Mouse (Mus musculus) activated CD4-positive, CD25-positive, alpha-beta regulatory T cell, adult 4 months (primary cell): ENCODE data around the gene Prr19. TPM values are rescaled to one million over a fixed set of nuclear protein-coding genes. Genes with fewer than 3 reads are reported as not detected.
A peak's percentile ranks its signal among the peaks of the same experiment; 100 is the strongest.
"Not testable (repeated sequence)": the region's sequence is repeated elsewhere in the genome, so short reads cannot be mapped to it uniquely, and the experiment has no call there.

Experiments used
- ATAC-seq: one replicate; pipeline ENCODE4 v1.8.0; 2017
- polyA plus RNA-seq, 2 experiments: library from polyadenylated mRNA; unstranded; fragments of 100-300 nt; shearing (Covaris generic); gene quantifications; one replicate each; pipeline ENCODE4 v1.2.1; 2017

Prr19 gene
- polyA plus RNA-seq, result not detected

GRCm38 (mm10) chr7:25301063-25301462 is at the start of gene Prr19:
Prr19 (plus strand) TSS chr7:25301411.
- ATAC-seq, result no peak

DNA sequence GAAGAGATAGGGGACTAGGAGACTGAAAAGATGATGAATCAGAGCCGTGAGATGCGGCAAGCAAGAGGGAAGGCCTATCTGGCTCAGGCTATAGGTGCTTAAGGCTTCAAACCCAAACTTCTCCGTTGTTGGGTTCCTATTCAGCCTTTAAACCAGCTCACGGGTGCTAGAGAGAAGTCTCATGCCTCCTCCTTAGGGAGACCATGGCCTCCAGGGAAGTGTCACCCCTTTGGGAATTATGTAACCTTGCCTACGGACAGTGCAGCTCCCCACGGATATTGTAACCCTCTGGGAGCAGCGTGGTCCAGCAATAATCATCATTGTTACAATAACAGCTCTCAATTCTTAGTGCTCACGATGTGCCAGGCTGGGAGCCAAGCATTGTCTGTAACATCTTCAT is 49.4 kb upstream of the Prr19 start:
- ATAC-seq, result no peak

- ATAC-seq, result no peak
Measured at GRCm38 (mm10) chr7:25261896-25262295, 39.3 kb upstream of the Prr19 start.

DNA sequence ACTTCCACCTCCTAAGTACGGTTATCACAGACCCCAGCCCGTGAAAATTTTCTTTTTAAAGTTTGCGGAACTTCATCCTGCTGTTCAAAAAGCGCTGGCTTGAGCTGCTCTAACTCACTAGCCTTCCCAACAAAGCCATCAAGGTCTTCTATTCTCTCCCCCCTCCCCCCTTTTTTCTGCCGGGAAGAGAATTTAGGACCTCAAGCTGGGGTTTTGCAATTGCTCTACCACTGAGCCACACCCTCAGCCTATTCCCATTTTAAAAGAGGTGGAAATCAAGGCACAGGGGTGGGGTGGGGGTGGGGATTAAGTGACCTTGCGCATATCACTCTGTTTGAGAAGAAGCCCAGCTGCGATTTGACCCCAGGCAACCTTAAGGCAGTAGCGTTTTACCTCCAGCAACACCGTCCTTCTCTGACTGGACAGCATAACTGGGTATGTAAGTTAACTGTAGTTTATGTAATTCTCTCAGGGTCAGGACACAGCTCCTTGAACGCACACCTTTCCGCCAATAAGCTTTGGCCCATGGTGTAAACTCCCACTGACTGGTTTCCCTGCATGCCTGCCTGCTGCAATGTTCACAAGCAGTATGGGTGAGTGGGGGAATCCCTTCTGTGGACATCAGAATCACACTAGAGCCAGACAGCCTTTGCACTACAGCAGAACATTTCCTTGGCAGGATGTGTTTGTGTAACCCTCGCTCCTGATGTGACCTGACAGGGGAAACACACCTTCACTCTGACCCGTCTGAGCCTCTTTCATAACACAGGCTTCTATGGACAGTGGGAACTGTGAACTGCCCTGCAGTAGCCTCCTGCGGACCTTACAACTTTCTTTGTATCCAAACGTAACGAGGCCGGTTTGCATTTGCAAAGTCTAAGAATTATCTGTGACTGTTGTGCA is 37.0 kb upstream of the Prr19 start:
- no peak for ATAC-seq

GRCm38 (mm10) chr7:25265743-25266142 is 35.5 kb upstream of the Prr19 start:
- not testable (repeated sequence) for ATAC-seq

GRCm38 (mm10) chr7:25266180-25266962 is 34.8 kb upstream of the Prr19 start:
- ATAC-seq, result no peak

DNA sequence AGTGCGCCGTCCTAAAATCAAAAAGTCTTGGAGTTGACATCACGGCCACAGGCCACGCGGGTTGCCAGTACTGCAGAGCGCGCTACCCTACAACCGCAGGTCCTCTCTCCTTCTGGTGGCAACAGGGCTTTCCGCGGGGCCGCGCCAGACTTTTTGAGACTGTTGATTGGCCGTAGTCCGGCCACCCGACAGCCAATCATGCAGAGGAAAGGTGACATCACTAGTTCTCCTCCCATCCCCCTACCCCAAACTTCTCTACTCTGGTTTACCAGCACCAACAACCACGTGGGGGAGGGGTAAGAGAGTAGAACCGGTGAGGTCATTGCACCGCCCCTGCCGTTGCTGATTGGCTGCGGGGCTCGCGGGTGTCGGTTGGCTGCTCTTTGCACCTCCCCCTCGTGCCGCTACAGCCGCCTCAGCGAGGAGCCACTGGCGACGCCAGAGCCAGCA is 33.9 kb upstream of the Prr19 start, which contains the start of gene Cic:
Cic (plus strand) TSS at position 404 of the 450 bp plus-strand sequence.
- peak; percentile 64 for ATAC-seq

DNA sequence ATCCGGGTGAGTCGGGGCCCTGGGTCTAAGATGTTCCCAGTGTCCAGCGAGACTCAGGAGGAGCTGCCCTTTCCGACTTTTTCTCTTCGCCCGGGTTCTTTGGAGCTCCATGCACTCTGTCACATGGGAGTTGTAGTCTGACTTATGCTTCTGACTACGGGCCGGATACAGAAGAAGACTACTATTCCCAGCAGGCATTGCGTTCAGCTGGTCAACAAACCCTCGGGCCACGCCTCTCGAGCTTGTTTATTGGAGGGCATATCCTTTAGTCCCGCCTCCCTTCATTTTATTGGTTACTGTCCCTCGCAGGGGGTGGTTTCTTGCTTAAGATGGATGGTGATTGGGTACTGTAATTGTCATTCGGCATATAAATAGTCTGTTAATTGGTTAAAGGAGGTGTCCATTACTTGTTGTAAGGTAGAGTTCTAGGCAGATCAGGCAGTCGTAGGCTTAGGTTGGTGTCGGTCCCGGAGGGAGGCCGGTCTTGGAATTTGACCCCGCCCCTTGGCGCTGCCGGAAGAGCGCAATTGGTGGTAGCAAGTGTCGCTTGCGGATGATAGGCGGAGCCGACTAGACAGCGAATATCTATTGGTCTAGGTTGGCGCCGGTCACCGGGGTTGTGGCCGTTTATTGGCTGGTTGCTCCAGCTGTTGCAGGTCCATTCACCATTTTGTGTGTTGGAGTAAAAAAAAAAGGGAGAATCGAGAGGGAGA is 33.3 kb upstream of the Prr19 start:
- ATAC-seq, result peak; percentile 79

- no peak for ATAC-seq
Measured at GRCm38 (mm10) chr7:25268588-25268987, 32.6 kb upstream of the Prr19 start.

GRCm38 (mm10) chr7:25269029-25269428 is 32.2 kb upstream of the Prr19 start:
- no peak for ATAC-seq

DNA sequence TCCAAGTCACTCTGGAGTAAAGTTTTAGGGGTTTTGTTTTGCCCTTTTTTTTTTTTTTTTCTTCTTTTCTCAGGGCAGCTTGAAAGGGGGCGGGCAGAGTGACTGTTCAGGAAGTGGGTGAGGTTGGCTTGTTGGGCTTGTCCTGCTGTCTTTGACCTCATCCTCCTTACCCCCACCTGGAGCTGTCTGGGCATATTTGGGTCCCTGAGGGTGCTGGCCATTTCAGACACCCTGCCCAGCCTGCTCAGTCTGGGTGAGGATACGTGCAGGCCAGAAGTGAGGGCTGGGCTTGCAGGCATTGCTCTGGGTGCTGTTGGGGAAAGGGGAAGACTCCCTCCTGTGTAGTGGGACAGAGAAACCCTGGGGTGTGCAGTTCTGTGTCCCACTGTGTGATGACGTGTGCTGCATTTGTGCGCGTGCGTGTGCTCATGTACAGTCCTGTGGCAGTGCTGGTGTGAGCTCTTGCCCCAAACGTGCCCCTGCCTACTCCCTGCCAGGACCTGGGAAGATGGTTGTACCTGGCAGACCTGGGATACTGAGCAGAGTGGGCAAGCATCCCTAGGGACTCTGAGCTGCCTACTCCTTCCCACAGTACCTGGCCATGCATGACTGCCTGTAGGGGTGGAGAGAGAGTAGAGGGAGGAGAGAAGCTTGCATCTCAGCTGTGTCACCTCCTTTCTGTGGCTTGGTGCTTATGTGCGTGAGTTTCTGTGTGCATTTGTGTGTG is 31.5 kb upstream of the Prr19 start:
- ATAC-seq, result no peak

- no peak for ATAC-seq
Measured at GRCm38 (mm10) chr7:25270652-25271633, 30.3 kb upstream of the Prr19 start.

DNA sequence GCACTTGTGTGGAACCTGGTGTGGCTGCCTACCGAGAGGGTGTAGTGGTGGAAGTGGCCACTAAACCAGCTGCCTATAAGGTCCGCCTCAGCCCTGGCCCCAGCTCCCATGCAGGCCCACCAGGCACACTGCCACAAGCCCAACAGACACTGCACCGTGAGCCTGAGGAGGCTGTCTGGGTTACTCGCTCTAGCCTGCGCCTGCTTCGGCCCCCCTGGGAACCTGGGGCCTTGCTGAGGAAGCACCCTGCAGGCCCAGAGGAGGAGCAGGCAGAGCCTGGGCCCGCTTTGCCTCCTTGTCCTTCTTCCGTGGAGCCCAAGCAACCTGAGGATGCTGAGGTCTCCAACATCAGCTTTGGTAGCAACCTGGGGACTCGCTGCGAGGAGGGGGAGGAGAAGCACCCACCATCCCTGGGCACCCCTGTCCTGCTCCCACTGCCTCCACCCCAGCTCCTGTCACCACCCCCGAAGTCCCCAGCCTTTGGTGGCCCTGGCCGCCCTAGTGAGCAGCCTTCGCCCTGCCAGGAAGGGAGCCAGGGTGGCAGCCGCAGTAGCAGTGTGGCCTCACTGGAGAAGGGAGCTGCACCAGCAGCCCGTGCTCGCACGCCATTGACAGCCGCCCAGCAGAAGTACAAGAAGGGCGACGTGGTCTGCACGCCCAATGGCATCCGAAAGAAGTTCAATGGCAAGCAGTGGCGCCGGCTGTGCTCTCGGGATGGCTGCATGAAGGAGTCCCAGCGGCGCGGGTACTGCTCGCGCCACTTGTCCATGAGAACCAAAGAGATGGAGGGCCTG is 29.4 kb upstream of the Prr19 start:
- ATAC-seq, result no peak

- no peak for ATAC-seq
Measured at GRCm38 (mm10) chr7:25272445-25273258, 28.6 kb upstream of the Prr19 start.

- no peak for ATAC-seq
Measured at GRCm38 (mm10) chr7:25273259-25274241, 27.7 kb upstream of the Prr19 start.

DNA sequence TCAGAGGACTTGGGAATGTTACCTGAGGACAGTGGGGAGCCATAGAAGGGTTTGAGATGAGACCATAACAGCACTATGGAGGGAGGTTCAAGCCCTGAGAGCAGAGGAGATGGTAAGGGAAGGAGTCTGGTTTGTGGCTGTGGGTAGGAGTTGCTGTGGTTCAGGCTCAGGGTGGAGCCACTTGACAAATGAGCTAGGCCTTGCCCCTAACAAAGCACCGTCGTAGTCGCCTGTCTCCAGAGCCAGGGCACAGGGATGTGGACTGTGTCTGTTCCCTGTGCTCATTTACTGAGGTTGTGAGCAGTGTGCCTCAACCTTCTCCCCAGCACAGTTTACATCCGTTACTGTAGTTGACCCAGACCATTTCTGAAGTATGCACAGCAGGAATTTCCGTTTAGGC is 26.6 kb upstream of the Prr19 start:
- ATAC-seq, result peak; percentile 47

DNA sequence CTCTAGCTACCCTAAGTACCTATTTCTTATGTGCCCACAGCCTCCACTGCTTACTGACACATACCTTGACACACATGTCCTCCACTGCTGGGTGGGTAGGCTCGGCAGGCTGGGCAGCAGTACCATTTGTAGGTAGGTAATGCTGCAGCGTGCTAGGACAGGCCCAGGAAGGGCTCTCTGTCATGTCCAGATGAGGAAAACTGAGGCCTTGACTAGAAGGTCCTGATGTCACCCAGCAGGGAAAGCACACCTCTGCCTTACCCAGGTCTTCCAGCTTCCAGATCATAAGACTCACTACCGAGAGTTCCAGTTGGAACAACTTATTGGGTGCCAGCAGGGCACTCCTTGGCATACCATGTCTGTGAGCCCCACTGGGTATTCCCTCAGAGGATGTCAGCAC is 26.2 kb upstream of the Prr19 start:
- ATAC-seq, result no peak
